Mouse (Mus musculus) myocyte (in vitro differentiated cells): ENCODE results near the gene Ppil3.

Experiments
- MAX ChIP-seq: IDR thresholded peaks from one replicate; pipeline ENCODE4 v1.6.1; 2011; ENCODE audit warnings: low read depth, mild to moderate bottlenecking, control low read depth
- MYOD1 ChIP-seq, 3 experiments: IDR thresholded peaks; one replicate each; pipeline ENCODE4 v1.6.1; 2011; ENCODE audit warnings: control low read depth in 2 of 3, low read depth in 2 of 3, mild to moderate bottlenecking in 2 of 3, moderate library complexity in 1 of 3; ENCODE audit not compliant: insufficient read length in 2 of 3, control insufficient read depth in 1 of 3
- MYOG ChIP-seq, 3 experiments: IDR thresholded peaks; one replicate each; pipeline ENCODE4 v1.6.1; 2011; ENCODE audit warnings: control low read depth in 2 of 3, low read depth in 2 of 3, mild to moderate bottlenecking in 2 of 3; ENCODE audit not compliant: insufficient read length in 2 of 3, control insufficient read depth in 1 of 3, insufficient read depth in 1 of 3
- POLR2A ChIP-seq: IDR thresholded peaks from one replicate; pipeline ENCODE4 v1.6.1; 2011; ENCODE audit warnings: low read depth, mild to moderate bottlenecking, control low read depth, moderate library complexity; ENCODE audit not compliant: insufficient read length
- POLR2AphosphoS2 ChIP-seq: IDR thresholded peaks from one replicate; pipeline ENCODE4 v1.6.1; 2011; ENCODE audit warnings: low read depth, control low read depth; ENCODE audit not compliant: insufficient read length
- REST ChIP-seq: IDR thresholded peaks from one replicate; pipeline ENCODE4 v1.6.1; 2011; ENCODE audit warnings: mild to moderate bottlenecking, control low read depth, moderate library complexity; ENCODE audit not compliant: insufficient read depth, insufficient read length
- SRF ChIP-seq: IDR thresholded peaks from one replicate; pipeline ENCODE4 v1.6.1; 2011; ENCODE audit warnings: low read depth; ENCODE audit not compliant: control insufficient read depth, insufficient read length
- TCF12 ChIP-seq: IDR thresholded peaks from one replicate; pipeline ENCODE4 v1.6.1; 2011; ENCODE audit warnings: mild to moderate bottlenecking, control low read depth; ENCODE audit not compliant: poor library complexity, insufficient read depth, severe bottlenecking
- USF1 ChIP-seq: IDR thresholded peaks from one replicate; pipeline ENCODE4 v1.6.1; 2011; ENCODE audit warnings: low read depth, mild to moderate bottlenecking, control low read depth, moderate library complexity

DNA sequence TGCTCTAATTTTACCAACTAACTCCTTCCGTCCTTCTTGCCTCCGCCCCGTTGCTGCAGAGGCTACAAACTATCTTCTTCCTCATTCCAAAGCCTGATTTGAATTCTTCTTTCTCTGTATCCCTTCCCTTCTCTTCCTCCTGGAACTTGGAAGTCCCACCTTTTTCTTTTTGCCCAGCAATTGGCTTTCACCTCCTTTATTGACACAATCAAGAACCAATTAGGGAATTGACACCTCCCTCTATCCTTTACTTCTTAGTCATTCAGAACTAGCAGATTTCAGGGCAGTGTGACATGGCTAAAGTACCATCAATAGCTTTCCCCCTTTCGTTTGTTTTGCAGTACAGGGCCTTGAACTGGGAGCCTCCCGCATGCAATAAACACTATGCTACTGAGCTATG, 12.9 kb upstream of the Ppil3 start:
- TF ChIP-seq POLR2A (no peak), SRF (no peak), MAX (no peak), REST (no peak), MYOD1 (IDR thresholded peaks at IDR 0.05; ENCODE audit: control insufficient read depth in 1 of 3, insufficient read length in 2 of 3, low read depth in 2 of 3) (no peak), TCF12 (no peak), USF1 (no peak), MYOG (IDR thresholded peaks at IDR 0.05; ENCODE audit: control insufficient read depth in 1 of 3, insufficient read depth in 1 of 3, insufficient read length in 2 of 3, low read depth in 2 of 3) (no peak), POLR2AphosphoS2 (no peak)
